Mouse (Mus musculus): Measurements from ENCODE around the gene Grm4.
"Not testable (repeated sequence)": the region's sequence is repeated elsewhere in the genome, so short reads cannot be mapped to it uniquely, and the experiment has no call there.

The Grm4 gene

DNA sequence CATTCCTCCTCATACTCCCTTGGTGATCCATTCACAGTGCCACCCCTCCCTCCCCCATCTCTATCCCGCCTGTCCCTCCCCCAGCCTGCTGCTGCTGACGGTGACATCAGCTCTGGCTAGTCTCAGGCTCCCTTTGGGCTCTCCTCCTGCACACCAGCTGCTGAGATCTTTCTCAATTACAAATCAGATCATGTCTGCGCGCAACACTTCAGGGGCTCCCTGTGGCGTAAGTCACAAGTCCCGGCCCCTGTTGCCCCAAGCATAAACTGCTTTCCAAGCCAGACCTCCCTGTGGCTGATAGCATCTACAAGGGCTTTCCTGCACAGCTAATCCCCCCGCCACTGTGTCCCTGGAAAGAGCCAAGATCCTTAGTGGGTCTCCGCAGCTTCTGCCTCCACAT is 128.3 kb downstream of the Grm4 start:
- peak; percentile 28 for DNase-seq (ENCODE audit: low read depth, low spot score)

- DNase-seq (ENCODE audit: low read depth, low spot score), result no peak
Measured at GRCm38 (mm10) chr17:27390019-27390418, 131.2 kb downstream of the Grm4 start.

DNA sequence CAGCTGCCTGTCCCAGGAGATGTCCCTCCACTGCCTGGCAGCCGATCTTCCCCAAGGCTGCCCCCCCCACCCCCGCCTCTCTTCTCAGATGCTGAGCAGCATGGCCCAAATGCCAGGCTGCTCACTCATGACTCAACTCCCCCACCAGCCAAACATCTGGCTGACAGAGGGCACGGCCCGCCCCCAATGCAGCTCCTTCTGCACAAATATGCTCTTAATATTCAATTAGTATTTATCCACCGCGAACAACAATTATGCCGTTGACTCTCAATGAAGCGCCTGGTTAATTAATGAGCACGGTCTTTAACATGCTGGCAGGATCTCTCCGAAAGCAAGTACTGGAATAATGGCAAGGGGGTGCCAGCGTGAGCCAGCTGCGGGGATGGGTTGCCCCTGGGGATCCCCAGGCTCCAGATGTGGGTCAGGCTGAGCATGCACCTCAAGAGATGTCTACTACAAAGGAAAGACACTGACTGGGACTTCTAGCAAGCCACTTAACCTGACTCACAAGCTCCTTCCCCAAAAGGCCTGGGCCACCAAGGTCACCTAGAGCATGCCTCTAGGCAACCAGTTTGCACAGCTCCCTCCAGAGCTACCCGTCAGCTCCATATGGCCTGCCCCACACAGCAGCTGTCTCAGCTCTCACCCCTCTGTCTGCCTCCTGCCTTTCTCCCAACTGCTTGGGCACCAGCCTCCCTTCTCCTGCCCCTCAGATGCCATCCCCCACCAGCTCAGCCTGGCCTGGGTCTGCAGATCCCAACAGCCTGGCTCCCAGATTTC is 131.8 kb downstream of the Grm4 start:
- no peak for DNase-seq (ENCODE audit: low read depth, low spot score)

GRCm38 (mm10) chr17:27386438-27386837 is 134.8 kb downstream of the Grm4 start:
- DNase-seq (ENCODE audit: low read depth, low spot score), result no peak

DNA sequence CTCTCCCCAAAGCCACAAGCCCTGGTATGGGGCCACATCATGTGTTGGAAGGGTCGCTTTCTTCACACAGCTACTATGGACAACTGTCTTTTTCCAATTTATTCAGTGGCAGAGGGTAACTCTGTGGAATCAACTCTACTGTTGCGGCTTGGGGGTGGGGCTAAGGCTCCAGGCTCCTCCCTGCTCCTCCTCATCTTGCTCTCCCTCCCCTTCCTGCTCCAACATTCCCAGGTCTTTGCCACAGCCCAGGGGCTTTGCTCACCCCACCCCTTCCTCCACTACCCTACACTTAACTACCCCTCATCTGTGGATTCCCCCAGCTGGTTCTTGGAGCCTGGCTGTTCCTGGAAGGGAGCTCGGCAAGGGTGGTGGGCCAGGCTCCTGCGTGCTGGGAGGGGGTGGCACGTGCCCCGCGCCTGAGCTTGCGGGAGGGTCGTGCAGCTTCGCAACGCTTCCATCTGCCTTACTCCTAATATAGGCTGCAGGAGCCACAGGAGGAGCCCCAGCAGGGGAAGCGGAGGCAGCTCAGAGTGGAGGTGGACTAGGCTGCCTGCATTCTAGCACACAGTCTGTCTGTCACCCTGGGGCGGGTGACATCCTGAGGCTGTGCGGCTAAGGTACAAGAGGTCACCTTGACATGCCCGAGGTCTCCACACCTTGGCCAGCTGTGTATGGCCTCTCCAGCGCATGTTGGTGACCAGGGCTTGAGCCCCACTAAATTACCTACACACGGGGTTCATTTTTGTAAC is 135.5 kb downstream of the Grm4 start:
- no peak for DNase-seq (ENCODE audit: low read depth, low spot score)

GRCm38 (mm10) chr17:27382916-27383315 is 138.3 kb downstream of the Grm4 start:
- no peak for DNase-seq (ENCODE audit: low read depth, low spot score)

GRCm38 (mm10) chr17:27380911-27381459 is 140.2 kb downstream of the Grm4 start:
- DNase-seq (ENCODE audit: low read depth, low spot score), result not testable (repeated sequence)

GRCm38 (mm10) chr17:27378977-27379376 is 142.2 kb downstream of the Grm4 start:
- no peak for DNase-seq (ENCODE audit: low read depth, low spot score)

GRCm38 (mm10) chr17:27377151-27377550 is 144.1 kb downstream of the Grm4 start:
- no peak for DNase-seq (ENCODE audit: low read depth, low spot score)

GRCm38 (mm10) chr17:27375551-27375950 is 145.7 kb downstream of the Grm4 start:
- no peak for DNase-seq (ENCODE audit: low read depth, low spot score)
